Mouse (Mus musculus) brain, embryonic 14.5 days (tissue): Measurements from ENCODE around the gene Rnf216.

Experiments used
- CTCF ChIP-seq: fragments of 200-500 bp; IDR thresholded peaks from 2 replicates; pipeline ENCODE4 v1.5.1; 2012; ENCODE audit warnings: inconsistent platforms, mild to moderate bottlenecking, moderate library complexity, borderline replicate concordance; ENCODE audit not compliant: insufficient read depth, insufficient read length; ENCODE audit errors: extremely low read depth
- POLR2A ChIP-seq: fragments of 200-500 bp; IDR thresholded peaks from 2 replicates; pipeline ENCODE4 v1.6.1; 2012; ENCODE audit warnings: mild to moderate bottlenecking, inconsistent platforms, borderline replicate concordance; ENCODE audit not compliant: poor library complexity, insufficient read depth, insufficient read length, severe bottlenecking; ENCODE audit errors: extremely low read depth

DNA sequence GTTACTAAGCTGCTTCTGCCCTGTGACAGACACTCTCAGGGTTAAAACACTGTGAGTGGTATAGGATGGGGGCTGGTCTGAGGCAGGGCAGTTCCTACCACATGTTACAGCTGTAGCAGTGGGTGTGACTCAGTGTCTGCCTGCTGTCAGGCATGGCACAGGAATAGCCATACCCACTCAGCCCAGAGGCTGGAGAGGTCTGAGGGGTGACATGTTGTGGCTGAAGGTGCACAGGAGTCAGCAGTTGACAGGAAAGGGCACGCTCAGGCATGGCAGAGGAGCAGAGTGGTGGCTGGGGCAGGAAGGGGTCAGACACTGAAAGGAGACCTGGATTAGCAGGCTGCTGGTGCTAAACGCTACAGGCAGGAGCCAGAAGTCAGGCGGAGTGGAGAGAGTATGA is 78.7 kb downstream of the Rnf216 start:
- TF ChIP-seq CTCF (no peak), POLR2A (no peak)
